Mouse (Mus musculus) liver, embryonic 14.5 days (tissue): ENCODE data around the gene Tor2a. TPM values are rescaled to one million over a fixed set of nuclear protein-coding genes. Genes with fewer than 3 reads are reported as not detected.

Source experiments
- ATAC-seq: fragments of 200-750 bp; cut with Nextera tagmentation; 2 replicates; pipeline ENCODE4 v1.8.0; 2017; ENCODE audit warnings: moderate number of reproducible peaks, mild to moderate bottlenecking, moderate library complexity; ENCODE audit not compliant: insufficient read depth
- DNase-seq, 3 experiments: peaks; one replicate each; pipeline ENCODE4 v3.0.0-alpha.2; 2012 to 2013; ENCODE audit warnings: low read depth in 3 of 3, low spot score in 3 of 3
- H3K27ac ChIP-seq: fragments of 300-500 bp; sonication (generic); 2 replicates; pipeline ENCODE4 v1.5.1; 2014; ENCODE audit warnings: moderate library complexity, mild to moderate bottlenecking, control low read depth, inconsistent platforms
- H3K27me3 ChIP-seq: fragments of 300-500 bp; sonication (generic); 2 replicates; pipeline ENCODE4 v1.6.1; 2014; ENCODE audit warnings: mild to moderate bottlenecking, low read length, moderate library complexity; ENCODE audit not compliant: control insufficient read depth, insufficient read depth
- H3K36me3 ChIP-seq: fragments of 300-500 bp; sonication (generic); replicated peaks from 2 replicates; pipeline ENCODE4 v1.6.1; 2014; ENCODE audit warnings: low read depth; ENCODE audit not compliant: control insufficient read depth, insufficient read depth
- H3K4me1 ChIP-seq, 2 experiments: fragments of 200-500 bp in 1 of 2; fragments of 300-500 bp in 1 of 2; sonication (generic) in 1 of 2; replicated peaks; 2 replicates each; pipeline ENCODE4 v1.6.1; 2012 to 2014; ENCODE audit warnings: antibody characterized with exemption in 1 of 2, inconsistent platforms in 1 of 2, low read length in 1 of 2; ENCODE audit not compliant: control insufficient read depth in 2 of 2, insufficient read depth in 2 of 2
- H3K4me2 ChIP-seq: fragments of 300-500 bp; sonication (generic); 2 replicates; pipeline ENCODE4 v1.6.1; 2014; ENCODE audit warnings: low read depth, mild to moderate bottlenecking, control low read depth, moderate library complexity
- H3K4me3 ChIP-seq, 2 experiments: fragments of 200-500 bp in 1 of 2; fragments of 300-500 bp in 1 of 2; sonication (generic) in 1 of 2; 2 replicates each; pipeline ENCODE4 v1.5.1; 2012 to 2014; ENCODE audit warnings: low read depth in 2 of 2, low read length in 2 of 2, mild to moderate bottlenecking in 2 of 2, control low read depth in 1 of 2, inconsistent platforms in 1 of 2, moderate library complexity in 1 of 2; ENCODE audit not compliant: insufficient read depth in 1 of 2
- H3K9ac ChIP-seq: fragments of 300-500 bp; sonication (generic); replicated peaks from 2 replicates; pipeline ENCODE4 v1.6.1; 2014; ENCODE audit warnings: mild to moderate bottlenecking, control low read depth, moderate library complexity
- H3K9me3 ChIP-seq: fragments of 300-500 bp; sonication (generic); 2 replicates; pipeline ENCODE4 v1.6.1; 2016; ENCODE audit warnings: low read length, mixed read lengths; ENCODE audit not compliant: control insufficient read depth
- CTCF ChIP-seq: IDR thresholded peaks from 2 replicates; pipeline ENCODE4 v1.5.1; 2016; ENCODE audit warnings: antibody characterized with exemption, low read depth, control low read depth
- EP300 ChIP-seq: IDR thresholded peaks from 2 replicates; pipeline ENCODE4 v1.6.1; 2016; ENCODE audit warnings: antibody characterized with exemption, low read depth
- WGBS: fragments of 180-500 bp; shearing (Covaris S2); extraction: QIAGEN DNeasy Blood & Tissue Kit; methylation state at CpG from one replicate; pipeline ENCODE4 v1.1.7; 2014; ENCODE audit not compliant: insufficient replicate concordance; 5-methylcytosine and 5-hydroxymethylcytosine counted together
- polyA plus RNA-seq, 2 experiments: library from polyadenylated mRNA; depleted of rRNA in 1 of 2; stranded (reverse) in 1 of 2; unstranded in 1 of 2; fragments of >200 nt; fragmentation: Nextera tagmentation in 1 of 2; extraction: Ambion mirVana in 1 of 2; gene quantifications; 2 replicates each; pipeline versions ENCODE4 v1.2.1 to v1.2.3; 2012 to 2014

The Tor2a gene
- polyA plus RNA-seq, 2 experiments = 21.2 to 25.2 TPM

GRCm38 (mm10) chr2:32722046-32722445 is 35.0 kb upstream of the Tor2a start:
- no peaks in the 10 kb centered on the region for H3K9me3 ChIP-seq
- no peaks in the 10 kb centered on the region for H3K27me3 ChIP-seq
- peak overlapping the region; percentile 31 for H3K4me2 ChIP-seq
- H3K4me3 ChIP-seq = peak overlapping the region; percentile 1 to 36
- DNase-seq = no peak
- H3K9ac ChIP-seq = no peak overlapping the region
- peaks cover 0 to 8% of the 10 kb centered on the region in 2 experiments; a peak in 3 of 4 replicates for H3K4me1 ChIP-seq
- TF ChIP-seq EP300 (no peak), CTCF (no peak)
- WGBS = 14% methylated on average over 6 of the region's 6 CpGs
- no peak for ATAC-seq
- no peaks in the 10 kb centered on the region for H3K36me3 ChIP-seq
- no peak overlapping the region for H3K27ac ChIP-seq

GRCm38 (mm10) chr2:32722581-32722980 is 34.5 kb upstream of the Tor2a start:
- Histone ChIP-seq H3K27me3 (no peaks in the 10 kb centered on the region), H3K4me1 (peaks cover 0 to 8% of the 10 kb centered on the region in 2 experiments; a peak in 3 of 4 replicates), H3K36me3 (no peaks in the 10 kb centered on the region), H3K9ac (no peak overlapping the region), H3K27ac (no peak overlapping the region), H3K4me2 (no peak overlapping the region), H3K9me3 (no peaks in the 10 kb centered on the region), H3K4me3 (no peak overlapping the region)
- no peak for ATAC-seq
- no peak for DNase-seq
- TF ChIP-seq EP300 (no peak), CTCF (no peak)
- WGBS = 44% methylated on average over 3 of the region's 3 CpGs

- H3K4me2 ChIP-seq = no peak overlapping the region
- WGBS = 65% methylated on average over 4 of the region's 4 CpGs
- H3K4me3 ChIP-seq = no peak overlapping the region
- H3K36me3 ChIP-seq = no peaks in the 10 kb centered on the region
- no peaks in the 10 kb centered on the region for H3K27me3 ChIP-seq
- ATAC-seq (no peak), DNase-seq (no peak)
- no peak overlapping the region for H3K9ac ChIP-seq
- no peak for TF ChIP-seq EP300
- H3K9me3 ChIP-seq = no peaks in the 10 kb centered on the region
- peaks cover 0 to 8% of the 10 kb centered on the region in 2 experiments; a peak in 3 of 4 replicates for H3K4me1 ChIP-seq
- H3K27ac ChIP-seq = no peak overlapping the region
Measured at GRCm38 (mm10) chr2:32724149-32724548, 32.9 kb upstream of the Tor2a start.

GRCm38 (mm10) chr2:32724832-32725790 is 31.9 kb upstream of the Tor2a start:
- TF ChIP-seq EP300 (no peak), CTCF (no peak)

GRCm38 (mm10) chr2:32727435-32727834 is 29.6 kb upstream of the Tor2a start:
- peaks cover 0 to 4% of the 10 kb centered on the region in 2 experiments; a peak in 1 of 4 replicates for H3K4me1 ChIP-seq
- no peak overlapping the region for H3K27ac ChIP-seq
- H3K9ac ChIP-seq = no peak overlapping the region
- WGBS = 6% methylated on average over 16 of the region's 16 CpGs
- DNase-seq (peak; percentile 69 to 77 (median 73)), ATAC-seq (peak; percentile 88)
- H3K9me3 ChIP-seq = no peaks in the 10 kb centered on the region
- no peaks in the 10 kb centered on the region for H3K36me3 ChIP-seq
- peak overlapping the region; percentile 29 to 39; a peak in 3 of 4 replicates for H3K4me3 ChIP-seq
- no peak for TF ChIP-seq EP300
- H3K4me2 ChIP-seq = peak overlapping the region; percentile 54
- no peaks in the 10 kb centered on the region for H3K27me3 ChIP-seq

More at GRCm38 (mm10) chr2:32724832-32725790, 31.9 kb upstream of the Tor2a start:
- no peak overlapping the region for H3K9ac ChIP-seq
- 72% methylated on average over 16 of the region's 16 CpGs for WGBS
- H3K36me3 ChIP-seq = no peaks in the 10 kb centered on the region
- H3K4me3 ChIP-seq = no peak overlapping the region
- H3K27ac ChIP-seq = no peak overlapping the region
- ATAC-seq (no peak), DNase-seq (no peak)
- H3K4me2 ChIP-seq = no peak overlapping the region
- no peaks in the 10 kb centered on the region for H3K9me3 ChIP-seq
- no peaks in the 10 kb centered on the region for H3K27me3 ChIP-seq
- H3K4me1 ChIP-seq = peaks cover 0 to 8% of the 10 kb centered on the region in 2 experiments; a peak in 3 of 4 replicates
